Mouse (Mus musculus) liver, embryonic 12.5 days (tissue): ENCODE data around the gene Vkorc1. TPM values are rescaled to one million over a fixed set of nuclear protein-coding genes. Genes with fewer than 3 reads are reported as not detected.

Experiments
- ATAC-seq: fragments of 200-750 bp; cut with Nextera tagmentation; 2 replicates; pipeline ENCODE4 v1.8.0; 2017; ENCODE audit warnings: moderate number of reproducible peaks, mild to moderate bottlenecking, moderate library complexity
- H3K27ac ChIP-seq: fragments of 300-500 bp; sonication (generic); 2 replicates; pipeline ENCODE4 v1.5.1; 2016; ENCODE audit warnings: mild to moderate bottlenecking
- H3K27me3 ChIP-seq: fragments of 300-500 bp; sonication (generic); replicated peaks from 2 replicates; pipeline ENCODE4 v1.6.1; 2016; ENCODE audit warnings: mild to moderate bottlenecking, moderate library complexity
- H3K36me3 ChIP-seq: fragments of 300-500 bp; sonication (generic); 2 replicates; pipeline ENCODE4 v1.6.1; 2016; ENCODE audit warnings: mild to moderate bottlenecking, moderate library complexity
- H3K4me1 ChIP-seq: fragments of 300-500 bp; sonication (generic); 2 replicates; pipeline ENCODE4 v1.6.1; 2016
- H3K4me2 ChIP-seq: fragments of 300-500 bp; sonication (generic); 2 replicates; pipeline ENCODE4 v1.6.1; 2016; ENCODE audit warnings: mild to moderate bottlenecking, moderate library complexity
- H3K4me3 ChIP-seq: fragments of 300-500 bp; sonication (generic); 2 replicates; pipeline ENCODE4 v1.5.1; 2016; ENCODE audit warnings: mild to moderate bottlenecking, moderate library complexity
- H3K9ac ChIP-seq: fragments of 300-500 bp; sonication (generic); 2 replicates; pipeline ENCODE4 v1.6.1; 2016; ENCODE audit warnings: mild to moderate bottlenecking, moderate library complexity
- H3K9me3 ChIP-seq: fragments of 300-500 bp; sonication (generic); replicated peaks from 2 replicates; pipeline ENCODE4 v1.6.1; 2016; ENCODE audit warnings: mild to moderate bottlenecking, moderate library complexity
- WGBS: fragments of 180-500 bp; shearing (Covaris S2); methylation state at CpG from one replicate; pipeline ENCODE4 v1.1.7; 2016; ENCODE audit not compliant: insufficient replicate concordance; 5-methylcytosine and 5-hydroxymethylcytosine counted together
- polyA plus RNA-seq: library from polyadenylated mRNA; unstranded; fragments of >200 nt; fragmentation: Nextera tagmentation; extraction: Ambion mirVana; gene quantifications from 2 replicates; pipeline ENCODE4 v1.2.1, GENCODE M21; 2016

The Vkorc1 gene
- polyA plus RNA-seq, 1 experiment from 2014 or later = 80.3 TPM

GRCm38 (mm10) chr7:127928596-127928995, 33.2 kb upstream of the Vkorc1 start:
- Histone ChIP-seq H3K4me1 (peaks cover 43% of the 10 kb centered on the region), H3K4me3 (peak overlapping the region; percentile 31; the same call in 1 of the 2 replicates), H3K4me2 (peak overlapping the region; percentile 59), H3K9me3 (no peaks in the 10 kb centered on the region), H3K36me3 (peaks cover 25% of the 10 kb centered on the region), H3K27ac (no peak overlapping the region), H3K27me3 (peaks cover 8% of the 10 kb centered on the region), H3K9ac (0 out of 2 replicates have a peak overlapping the region, but pooled peaks have one; percentile 58)
- WGBS = 62% methylated on average over 5 of the region's 5 CpGs
- no peak for ATAC-seq

- Histone ChIP-seq H3K27ac (no peak overlapping the region), H3K4me1 (peaks cover 42% of the 10 kb centered on the region), H3K27me3 (peaks cover 8% of the 10 kb centered on the region), H3K9me3 (no peaks in the 10 kb centered on the region), H3K4me3 (no peak overlapping the region), H3K4me2 (no peak overlapping the region), H3K9ac (no peak overlapping the region), H3K36me3 (peaks cover 25% of the 10 kb centered on the region)
- WGBS = 82% methylated on average over 11 of the region's 11 CpGs
- ATAC-seq = no peak
These were observed 32.3 kb upstream of the Vkorc1 start for GRCm38 (mm10) chr7:127927726-127928125.

GRCm38 (mm10) chr7:127926846-127927245, 31.4 kb upstream of the Vkorc1 start:
- peaks cover 49% of the 10 kb centered on the region for H3K4me1 ChIP-seq
- peaks cover 33% of the 10 kb centered on the region for H3K36me3 ChIP-seq
- H3K4me2 ChIP-seq = no peak overlapping the region
- H3K9ac ChIP-seq = no peak overlapping the region
- H3K9me3 ChIP-seq = no peaks in the 10 kb centered on the region
- 81% methylated on average over 11 of the region's 11 CpGs for WGBS
- ATAC-seq = no peak
- H3K4me3 ChIP-seq = no peak overlapping the region
- H3K27ac ChIP-seq = no peak overlapping the region; the same call in 1 of the 2 replicates
- H3K27me3 ChIP-seq = peaks cover 8% of the 10 kb centered on the region

- ATAC-seq = no peak
- Histone ChIP-seq H3K9me3 (no peaks in the 10 kb centered on the region), H3K27me3 (peaks cover 8% of the 10 kb centered on the region), H3K36me3 (peaks cover 33% of the 10 kb centered on the region), H3K4me1 (peaks cover 46% of the 10 kb centered on the region), H3K9ac (no peak overlapping the region), H3K4me2 (no peak overlapping the region), H3K4me3 (no peak overlapping the region), H3K27ac (no peak overlapping the region)
- 80% methylated on average over 8 of the region's 8 CpGs for WGBS
These were observed 30.6 kb upstream of the Vkorc1 start for GRCm38 (mm10) chr7:127926066-127926465.

- 71% methylated on average over 5 of the region's 5 CpGs for WGBS
- Histone ChIP-seq H3K9me3 (no peaks in the 10 kb centered on the region), H3K4me2 (no peak overlapping the region), H3K36me3 (peaks cover 36% of the 10 kb centered on the region), H3K4me3 (no peak overlapping the region), H3K4me1 (peaks cover 44% of the 10 kb centered on the region), H3K9ac (no peak overlapping the region), H3K27me3 (peaks cover 8% of the 10 kb centered on the region), H3K27ac (no peak overlapping the region)
- ATAC-seq = no peak
These were observed 29.8 kb upstream of the Vkorc1 start for GRCm38 (mm10) chr7:127925252-127925651.

GRCm38 (mm10) chr7:127923714-127924113, 28.3 kb upstream of the Vkorc1 start:
- Histone ChIP-seq H3K36me3 (peaks cover 43% of the 10 kb centered on the region), H3K4me2 (no peak overlapping the region), H3K9ac (no peak overlapping the region), H3K27ac (no peak overlapping the region), H3K4me1 (peaks cover 42% of the 10 kb centered on the region), H3K9me3 (no peaks in the 10 kb centered on the region), H3K4me3 (no peak overlapping the region), H3K27me3 (peaks cover 6% of the 10 kb centered on the region)
- no peak for ATAC-seq
- WGBS = 80% methylated on average over 5 of the region's 5 CpGs

GRCm38 (mm10) chr7:127922451-127923275, 27.2 kb upstream of the Vkorc1 start:
- no peak overlapping the region for H3K9ac ChIP-seq
- no peak overlapping the region for H3K4me2 ChIP-seq
- H3K4me1 ChIP-seq = peaks cover 39% of the 10 kb centered on the region
- WGBS = 50% methylated on average over 6 of the region's 6 CpGs
- H3K4me3 ChIP-seq = no peak overlapping the region
- H3K36me3 ChIP-seq = peaks cover 52% of the 10 kb centered on the region
- ATAC-seq = no peak
- H3K27ac ChIP-seq = peak overlapping the region; percentile 58
- H3K9me3 ChIP-seq = no peaks in the 10 kb centered on the region
- H3K27me3 ChIP-seq = peaks cover under 1% of the 10 kb centered on the region; the same call in 1 of the 2 replicates

- H3K9me3 ChIP-seq = no peaks in the 10 kb centered on the region
- H3K36me3 ChIP-seq = peaks cover 59% of the 10 kb centered on the region
- H3K27me3 ChIP-seq = no peaks in the 10 kb centered on the region
- no peak overlapping the region for H3K27ac ChIP-seq
- H3K9ac ChIP-seq = no peak overlapping the region
- ATAC-seq = no peak
- H3K4me3 ChIP-seq = no peak overlapping the region
- peaks cover 39% of the 10 kb centered on the region for H3K4me1 ChIP-seq
- no peak overlapping the region for H3K4me2 ChIP-seq
- 56% methylated on average over 8 of the region's 8 CpGs for WGBS
These were observed 26.1 kb upstream of the Vkorc1 start for GRCm38 (mm10) chr7:127921516-127921915.

GRCm38 (mm10) chr7:127919290-127919689, 23.9 kb upstream of the Vkorc1 start:
- no peaks in the 10 kb centered on the region for H3K27me3 ChIP-seq
- H3K4me1 ChIP-seq = peaks cover 41% of the 10 kb centered on the region
- no peak overlapping the region for H3K27ac ChIP-seq
- H3K4me3 ChIP-seq = no peak overlapping the region
- H3K9ac ChIP-seq = no peak overlapping the region
- ATAC-seq = peak; percentile 2; the same call in 1 of the 2 replicates
- peaks cover 56% of the 10 kb centered on the region for H3K36me3 ChIP-seq
- 70% methylated on average over 7 of the region's 7 CpGs for WGBS
- no peak overlapping the region for H3K4me2 ChIP-seq
- H3K9me3 ChIP-seq = no peaks in the 10 kb centered on the region

- no peaks in the 10 kb centered on the region for H3K9me3 ChIP-seq
- no peak overlapping the region for H3K27ac ChIP-seq
- no peak for ATAC-seq
- no peak overlapping the region for H3K4me3 ChIP-seq
- H3K4me2 ChIP-seq = no peak overlapping the region
- H3K27me3 ChIP-seq = no peaks in the 10 kb centered on the region
- H3K4me1 ChIP-seq = peaks cover 41% of the 10 kb centered on the region
- H3K36me3 ChIP-seq = peaks cover 56% of the 10 kb centered on the region
- H3K9ac ChIP-seq = no peak overlapping the region
- WGBS = 39% methylated on average over 3 of the region's 3 CpGs
These were observed 22.8 kb upstream of the Vkorc1 start for GRCm38 (mm10) chr7:127918203-127918602.

GRCm38 (mm10) chr7:127915293-127915692, 19.9 kb upstream of the Vkorc1 start:
- peaks cover 45% of the 10 kb centered on the region for H3K36me3 ChIP-seq

GRCm38 (mm10) chr7:127912938-127913337, 17.5 kb upstream of the Vkorc1 start:
- Histone ChIP-seq H3K27ac (peak overlapping the region; percentile 86), H3K4me2 (peak overlapping the region; percentile 82), H3K4me3 (peak overlapping the region; percentile 91), H3K27me3 (no peaks in the 10 kb centered on the region), H3K4me1 (peaks cover 21% of the 10 kb centered on the region), H3K36me3 (peaks cover 52% of the 10 kb centered on the region), H3K9me3 (no peaks in the 10 kb centered on the region), H3K9ac (peak overlapping the region; percentile 84)
- WGBS = 5% methylated on average over 4 of the region's 4 CpGs
- ATAC-seq = no peak

More at GRCm38 (mm10) chr7:127915293-127915692, 19.9 kb upstream of the Vkorc1 start:
- no peak for ATAC-seq
- Histone ChIP-seq H3K27ac (no peak overlapping the region), H3K27me3 (no peaks in the 10 kb centered on the region), H3K4me2 (no peak overlapping the region), H3K9ac (no peak overlapping the region), H3K4me1 (peaks cover 37% of the 10 kb centered on the region), H3K9me3 (no peaks in the 10 kb centered on the region), H3K4me3 (no peak overlapping the region)
- 84% methylated on average over 12 of the region's 12 CpGs for WGBS
